Comparison of ENCODE assay signal across 7 mouse cellular contexts in genomic region chr14:101640153-101640843, GRCm38 (mm10). TPM values are rescaled to one million over a fixed set of nuclear protein-coding genes. Genes with fewer than 3 reads are reported as not detected.
DNase-seq lines count a peak whose midpoint lies in the region; ATAC-seq lines count a peak whose summit lies in the region.

Gene Commd6, minus strand, starts transcription at chr14:101640686.

- peak within 1 kb of the TSS; percentile 77 for H3K9ac ChIP-seq in intestine, embryonic 16.5 days (ENCODE audit: low read depth, low read length)
- H3K9ac ChIP-seq in midbrain, embryonic 11.5 days (ENCODE audit: low read length): peak within 1 kb of the TSS; percentile 68

- peak within 1 kb of the TSS; percentile 57 for H3K4me2 ChIP-seq in intestine, embryonic 16.5 days (ENCODE audit: low read depth, low read length)
- H3K4me2 ChIP-seq in midbrain, embryonic 11.5 days: peak within 1 kb of the TSS; percentile 59

- intact Hi-C loops in left cerebral cortex, postnatal 36 days (cut with DNase I): no loop called here

- peak within 1 kb of the TSS; percentile 74 for H3K4me3 ChIP-seq in intestine, embryonic 16.5 days (ENCODE audit: low read length)
- H3K4me3 ChIP-seq in midbrain, embryonic 11.5 days (ENCODE audit: low read depth, low read length): peak within 1 kb of the TSS; percentile 49

- no peaks in the 10 kb centered on the region for H3K27me3 ChIP-seq in intestine, embryonic 16.5 days (replicated peaks; ENCODE audit: control insufficient read depth, insufficient read depth, low read length)
- no peaks in the 10 kb centered on the region for H3K27me3 ChIP-seq in midbrain, embryonic 11.5 days (ENCODE audit: control insufficient read depth, insufficient read depth, low read length)

- peak; percentile 98 for ATAC-seq in intestine, embryonic 16.5 days
- ATAC-seq in midbrain, embryonic 11.5 days (ENCODE audit: low FRiP score): peak; percentile 99

- peak; percentile 94 for DNase-seq in adrenal gland, adult 2 months
- DNase-seq in embryo, embryonic 11.5 days (ENCODE audit: low read depth, low spot score): peak; percentile 80
- DNase-seq in gastrocnemius, postnatal 4 days (ENCODE audit: low spot score in 2 of 2): peak; percentile 54 to 89
- DNase-seq in left cerebral cortex, postnatal 36 days (ENCODE audit: low spot score in 2 of 2): peak; percentile 91 to 93
- DNase-seq in midbrain, embryonic 11.5 days (ENCODE audit: low spot score, missing footprints): peak; percentile 99
- peak; percentile 90 for DNase-seq in skeletal muscle tissue, adult 2 months (ENCODE audit: low read depth, low spot score)

- peak within 1 kb of the TSS; percentile 85 for H3K27ac ChIP-seq in intestine, embryonic 16.5 days (ENCODE audit: low read length)
- H3K27ac ChIP-seq in midbrain, embryonic 11.5 days (ENCODE audit: low read depth, low read length): peak within 1 kb of the TSS; percentile 8

- under 1% methylated on average over 39 of the region's 39 CpGs for WGBS in intestine, embryonic 16.5 days
- WGBS in midbrain, embryonic 11.5 days: under 1% methylated on average over 39 of the region's 39 CpGs

- no peaks in the 10 kb centered on the region for H3K36me3 ChIP-seq in intestine, embryonic 16.5 days (ENCODE audit: control insufficient read depth, insufficient read depth, low read length)
- no peaks in the 10 kb centered on the region for H3K36me3 ChIP-seq in midbrain, embryonic 11.5 days (ENCODE audit: control insufficient read depth, insufficient read depth, low read length)

- no peaks in the 10 kb centered on the region for H3K9me3 ChIP-seq in intestine, embryonic 16.5 days (ENCODE audit: control insufficient read depth, low read length)
- H3K9me3 ChIP-seq in midbrain, embryonic 11.5 days (ENCODE audit: control insufficient read depth, low read length): no peaks in the 10 kb centered on the region

- H3K4me1 ChIP-seq in intestine, embryonic 16.5 days (ENCODE audit: control insufficient read depth, insufficient read depth, low read length): peaks cover 7% of the 10 kb centered on the region; the same call in 1 of the 2 replicates
- peaks cover 3% of the 10 kb centered on the region; the same call in 1 of the 2 replicates for H3K4me1 ChIP-seq in midbrain, embryonic 11.5 days (ENCODE audit: control insufficient read depth, insufficient read depth, low read length)

RNA-seq across cellular contexts. Expression of gene Commd6, which starts in this region (rescaled TPM):
- total RNA-seq in adrenal gland, adult 2 months (2021): 10 to 100 TPM; 99.7 to 99.8 TPM
- 19.7 and 36.4 TPM in 2 replicates for polyA plus RNA-seq in adrenal gland, adult 2 months (2012; rRNA removed)
- total RNA-seq in gastrocnemius, postnatal 4 days (2021): 10 to 100 TPM; 32.6 to 36.5 TPM
- 165 and 176 TPM in 2 replicates for polyA plus RNA-seq in intestine, embryonic 16.5 days (2015; fragmentation: Nextera tagmentation; extraction: Ambion mirVana)
- 10 to 100 TPM; 57.3 to 58.6 TPM for total RNA-seq in left cerebral cortex, postnatal 36 days (2021)
- 119 and 121 TPM in 2 replicates for polyA plus RNA-seq in midbrain, embryonic 11.5 days (2014; fragmentation: Nextera tagmentation; extraction: Ambion mirVana)

Comparison
In these comparisons a context has a peak if more than half of its experiments do, and no peak if none do; other contexts are left out.
1. Peak in every context shown above with its lines: DNase-seq, ATAC-seq, H3K4me3 ChIP-seq and H3K27ac ChIP-seq.